Mouse (Mus musculus): ENCODE results near the gene Sbp. TPM values are rescaled to one million over a fixed set of nuclear protein-coding genes. Genes with fewer than 3 reads are reported as not detected.
"Not testable (repeated sequence)": the region's sequence is repeated elsewhere in the genome, so short reads cannot be mapped to it uniquely, and the experiment has no call there.

The Sbp gene
- polyA plus RNA-seq (2014; fragmentation: Nextera tagmentation; extraction: Ambion mirVana): not detected in 2 replicates

- Histone ChIP-seq H3K27ac (ENCODE audit: low read depth) (no peak within 1 kb of the TSS), H3K9ac (no peak within 1 kb of the TSS), H3K4me3 (ENCODE audit: low read depth, low read length) (no peak within 1 kb of the TSS), H3K36me3 (ENCODE audit: insufficient read depth) (no peaks in the 10 kb centered on the region), H3K27me3 (ENCODE audit: insufficient read depth, low read length) (no peaks in the 10 kb centered on the region), H3K4me2 (no peak within 1 kb of the TSS), H3K9me3 (ENCODE audit: low read depth, low read length) (no peaks in the 10 kb centered on the region), H3K4me1 (ENCODE audit: insufficient read depth) (no peaks in the 10 kb centered on the region)
- DNase-seq (no peak), ATAC-seq (ENCODE audit: insufficient read depth) (no peak)
- TF ChIP-seq CTCF (IDR thresholded peaks at IDR 0.05; ENCODE audit: low read depth): no peak
These were observed at the start of gene Sbp for GRCm38 (mm10) chr17:23941372-23941771. TSS of gene Sbp (plus strand) at chr17:23941672.

GRCm38 (mm10) chr17:23917158-23917557 is 24.3 kb upstream of the Sbp start, which contains the start of gene Dcpp3:
TSS of gene Dcpp3 (plus strand) at chr17:23917458.
- H3K9me3 ChIP-seq (ENCODE audit: low read depth, low read length); H3K4me3 ChIP-seq (ENCODE audit: low read depth, low read length); H3K9ac ChIP-seq; H3K27ac ChIP-seq (ENCODE audit: low read depth); H3K4me1 ChIP-seq (ENCODE audit: insufficient read depth); H3K36me3 ChIP-seq (ENCODE audit: insufficient read depth); H3K4me2 ChIP-seq; ATAC-seq (ENCODE audit: insufficient read depth); H3K27me3 ChIP-seq (ENCODE audit: insufficient read depth, low read length): not testable (repeated sequence)
- WGBS: 29% methylated on average over 4 of the region's 4 CpGs
- peak; percentile 2 for DNase-seq

GRCm38 (mm10) chr17:23924531-23925007 is 16.9 kb upstream of the Sbp start:
- H3K9ac ChIP-seq: peak overlapping the region; percentile 75
- H3K9me3 ChIP-seq (ENCODE audit: low read depth, low read length): no peaks in the 10 kb centered on the region
- peak overlapping the region; percentile 98 for H3K27ac ChIP-seq (ENCODE audit: low read depth)
- peaks cover 4% of the 10 kb centered on the region; the same call in 1 of the 2 replicates for H3K4me1 ChIP-seq (ENCODE audit: insufficient read depth)
- peak overlapping the region; percentile 76 for H3K4me2 ChIP-seq
- DNase-seq (peak; percentile 96), ATAC-seq (ENCODE audit: insufficient read depth) (peak; percentile 99)
- TF ChIP-seq CTCF (IDR thresholded peaks at IDR 0.05; ENCODE audit: low read depth): peak; percentile 41
- H3K36me3 ChIP-seq (ENCODE audit: insufficient read depth): no peaks in the 10 kb centered on the region
- H3K27me3 ChIP-seq (ENCODE audit: insufficient read depth, low read length): no peaks in the 10 kb centered on the region
- under 1% methylated on average over 29 of the region's 29 CpGs for WGBS
- H3K4me3 ChIP-seq (ENCODE audit: low read depth, low read length): peak overlapping the region; percentile 38

- H3K4me3 ChIP-seq (ENCODE audit: low read depth, low read length): peak overlapping the region; percentile 38
- H3K27ac ChIP-seq (ENCODE audit: low read depth): peak overlapping the region; percentile 98
- H3K9me3 ChIP-seq (ENCODE audit: low read depth, low read length): no peaks in the 10 kb centered on the region
- peaks cover 4% of the 10 kb centered on the region; the same call in 1 of the 2 replicates for H3K4me1 ChIP-seq (ENCODE audit: insufficient read depth)
- peak overlapping the region; percentile 75 for H3K9ac ChIP-seq
- H3K27me3 ChIP-seq (ENCODE audit: insufficient read depth, low read length): no peaks in the 10 kb centered on the region
- WGBS: 0% methylated on average over 14 of the region's 14 CpGs
- peak overlapping the region; percentile 76 for H3K4me2 ChIP-seq
- H3K36me3 ChIP-seq (ENCODE audit: insufficient read depth): no peaks in the 10 kb centered on the region
- peak; percentile 85 for ATAC-seq (ENCODE audit: insufficient read depth)
- DNase-seq: peak; percentile 83
- TF ChIP-seq CTCF (IDR thresholded peaks at IDR 0.05; ENCODE audit: low read depth): peak; percentile 21; the same call in 1 of the 2 replicates
These were observed 16.4 kb upstream of the Sbp start for GRCm38 (mm10) chr17:23925090-23925493.

- H3K27ac ChIP-seq (ENCODE audit: low read depth): no peak overlapping the region
- no peaks in the 10 kb centered on the region for H3K9me3 ChIP-seq (ENCODE audit: low read depth, low read length)
- no peaks in the 10 kb centered on the region for H3K4me1 ChIP-seq (ENCODE audit: insufficient read depth)
- no peak overlapping the region for H3K4me2 ChIP-seq
- H3K4me3 ChIP-seq (ENCODE audit: low read depth, low read length): no peak overlapping the region
- no peaks in the 10 kb centered on the region for H3K27me3 ChIP-seq (ENCODE audit: insufficient read depth, low read length)
- no peak overlapping the region for H3K9ac ChIP-seq
- peak; percentile 44 for DNase-seq
- H3K36me3 ChIP-seq (ENCODE audit: insufficient read depth): no peaks in the 10 kb centered on the region
- WGBS: 44% methylated on average over 5 of the region's 5 CpGs
- TF ChIP-seq CTCF (IDR thresholded peaks at IDR 0.05; ENCODE audit: low read depth): no peak
- no peak for ATAC-seq (ENCODE audit: insufficient read depth)
These were observed 10.3 kb upstream of the Sbp start for GRCm38 (mm10) chr17:23931157-23931556.

- not testable (repeated sequence) for DNase-seq; ATAC-seq (ENCODE audit: insufficient read depth); H3K9ac ChIP-seq; H3K4me2 ChIP-seq; H3K9me3 ChIP-seq (ENCODE audit: low read depth, low read length); H3K36me3 ChIP-seq (ENCODE audit: insufficient read depth); H3K4me1 ChIP-seq (ENCODE audit: insufficient read depth); H3K27me3 ChIP-seq (ENCODE audit: insufficient read depth, low read length); H3K4me3 ChIP-seq (ENCODE audit: low read depth, low read length); H3K27ac ChIP-seq (ENCODE audit: low read depth)
- WGBS: 77% methylated on average over 4 of the region's 4 CpGs
These were observed 6.0 kb downstream of the Sbp start for GRCm38 (mm10) chr17:23947486-23947885.

GRCm38 (mm10) chr17:23949068-23949467 is 7.6 kb downstream of the Sbp start:
- Histone ChIP-seq H3K4me3 (ENCODE audit: low read depth, low read length) (no peak overlapping the region), H3K27me3 (ENCODE audit: insufficient read depth, low read length) (no peaks in the 10 kb centered on the region), H3K9ac (no peak overlapping the region), H3K36me3 (ENCODE audit: insufficient read depth) (no peaks in the 10 kb centered on the region), H3K4me2 (no peak overlapping the region), H3K9me3 (ENCODE audit: low read depth, low read length) (no peaks in the 10 kb centered on the region), H3K4me1 (ENCODE audit: insufficient read depth) (no peaks in the 10 kb centered on the region), H3K27ac (ENCODE audit: low read depth) (no peak overlapping the region)
- no peak for DNase-seq
- WGBS: 68% methylated on average over 2 of the region's 2 CpGs
- TF ChIP-seq CTCF (IDR thresholded peaks at IDR 0.05; ENCODE audit: low read depth): no peak
- ATAC-seq (ENCODE audit: insufficient read depth): no peak

- not testable (repeated sequence) for H3K9ac ChIP-seq; H3K4me1 ChIP-seq (ENCODE audit: insufficient read depth); H3K36me3 ChIP-seq (ENCODE audit: insufficient read depth); H3K4me2 ChIP-seq; DNase-seq; ATAC-seq (ENCODE audit: insufficient read depth); H3K27me3 ChIP-seq (ENCODE audit: insufficient read depth, low read length); H3K4me3 ChIP-seq (ENCODE audit: low read depth, low read length); H3K9me3 ChIP-seq (ENCODE audit: low read depth, low read length); H3K27ac ChIP-seq (ENCODE audit: low read depth)
- WGBS: 69% methylated on average over 4 of the region's 4 CpGs
These were observed 9.4 kb downstream of the Sbp start for GRCm38 (mm10) chr17:23950828-23951227.
